Mouse (Mus musculus) thymus, adult 2 months (tissue): Measurements from ENCODE around the gene Vegfb.

Experiments used
- CTCF ChIP-seq: fragments of 200-500 bp; IDR thresholded peaks from 2 replicates; pipeline ENCODE4 v1.5.1; 2012; ENCODE audit warnings: mild to moderate bottlenecking, control low read depth, low read length, moderate library complexity, borderline replicate concordance; ENCODE audit not compliant: control insufficient read depth, poor library complexity, insufficient read depth; ENCODE audit errors: extremely low read depth
- POLR2A ChIP-seq: fragments of 200-500 bp; IDR thresholded peaks from 2 replicates; pipeline ENCODE4 v1.6.1; 2012; ENCODE audit warnings: mild to moderate bottlenecking, low read length, control low read depth, moderate library complexity; ENCODE audit not compliant: control insufficient read depth, poor library complexity, insufficient read depth; ENCODE audit errors: extremely low read depth

DNA sequence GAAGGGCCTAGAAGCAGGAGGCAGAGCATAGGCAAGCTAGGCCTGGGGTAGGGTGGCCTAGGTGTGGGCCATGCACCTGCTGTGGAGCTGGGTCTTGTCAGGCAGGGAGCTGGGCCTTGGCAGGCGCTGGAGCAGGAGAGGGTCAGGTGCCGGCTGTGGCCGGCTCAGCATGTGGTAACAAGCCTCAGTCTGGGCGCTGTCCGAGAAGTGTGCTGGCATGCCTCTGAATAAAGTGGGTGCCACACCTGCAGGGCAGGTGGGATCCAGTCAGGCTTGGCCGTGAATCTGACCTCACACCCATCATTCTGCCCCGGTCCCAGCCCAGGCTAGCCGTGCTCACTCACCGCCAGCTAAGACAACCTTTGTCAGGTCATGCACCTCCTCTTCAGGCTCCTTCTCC lies 26.5 kb upstream of the Vegfb start:
- TF ChIP-seq POLR2A, result no peak
- no peak for TF ChIP-seq CTCF
